Mouse (Mus musculus): ENCODE measurements around the gene Ajuba. TPM values are rescaled to one million over a fixed set of nuclear protein-coding genes. Genes with fewer than 3 reads are reported as not detected.
A peak's percentile ranks its signal among the peaks of the same experiment; 100 is the strongest.

Gene Ajuba
- total and polyA plus RNA-seq, 3 experiments, result 0.08 TPM; not detected in 1

DNA sequence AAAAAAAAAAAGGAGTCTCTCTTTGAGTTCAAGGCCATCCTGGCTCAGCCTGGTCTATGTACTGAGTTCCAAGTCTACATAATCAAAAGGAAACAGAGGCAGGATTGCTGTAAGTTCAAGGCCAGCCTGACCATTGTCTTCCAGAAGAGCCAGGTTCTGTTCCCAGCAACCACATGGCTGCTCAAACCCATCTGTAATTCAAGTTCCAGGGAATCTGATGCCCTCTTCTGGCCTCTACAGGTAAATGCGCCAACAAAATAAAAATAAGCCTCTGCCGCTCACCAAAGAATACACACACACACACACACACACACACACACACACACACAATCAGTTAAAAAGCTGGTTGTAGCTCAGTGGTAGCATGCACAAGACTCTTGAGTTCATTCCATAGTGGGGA is 38.8 kb downstream of the Ajuba start:
- Histone ChIP-seq H3K4me1 (ENCODE audit: control insufficient read depth in 1 of 2, insufficient read depth in 2 of 2, low read length in 2 of 2) (peaks cover 2 to 5% of the 10 kb centered on the region in 2 experiments; a peak in 2 of 4 replicates), H3K9me3 (replicated peaks; ENCODE audit: insufficient read depth, low read length) (no peaks in the 10 kb centered on the region), H3K4me3 (ENCODE audit: control insufficient read depth in 1 of 2, insufficient read depth in 1 of 2, low read depth in 2 of 2, low read length in 2 of 2) (no peak overlapping the region), H3K27ac (ENCODE audit: control insufficient read depth, low read depth, low read length) (no peak overlapping the region), H3K9ac (ENCODE audit: control insufficient read depth, low read depth, low read length, poor library complexity, severe bottlenecking) (no peak overlapping the region), H3K36me3 (ENCODE audit: control insufficient read depth in 1 of 2, insufficient read depth in 2 of 2, low read length in 2 of 2) (peaks cover 0 to 3% of the 10 kb centered on the region in 2 experiments; a peak in 1 of 4 replicates), H3K79me2 (ENCODE audit: control insufficient read depth, insufficient read depth, low read length, poor library complexity) (no peaks in the 10 kb centered on the region), H3K27me3 (ENCODE audit: control insufficient read depth in 1 of 2, insufficient read depth in 2 of 2, low read length in 2 of 2) (no peaks in the 10 kb centered on the region)
- TF ChIP-seq MAX (IDR thresholded peaks at IDR 0.05; ENCODE audit: low read length), result peak; percentile 43; the same call in 1 of the 2 replicates
- no peak for TF ChIP-seq POLR2AphosphoS5 (IDR thresholded peaks at IDR 0.05; ENCODE audit: borderline replicate concordance, low read depth, low read length)
- 0 out of 2 replicates have a peak, but pooled peaks have one; percentile 36 for TF ChIP-seq SIN3A (IDR thresholded peaks at IDR 0.05; ENCODE audit: low read length)
- 0 out of 2 replicates have a peak, but pooled peaks have one; percentile 6 for TF ChIP-seq ETS1 (IDR thresholded peaks at IDR 0.05; ENCODE audit: low read depth, low read length)
- TF ChIP-seq MYC (IDR thresholded peaks at IDR 0.05; ENCODE audit: low read depth, low read length), result peak; percentile 73
- TF ChIP-seq USF1 (IDR thresholded peaks at IDR 0.05; ENCODE audit: low read depth, low read length), result no peak
- TF ChIP-seq NELFE (IDR thresholded peaks at IDR 0.05; ENCODE audit: low read depth, low read length), result no peak
- TF ChIP-seq POLR2A (IDR thresholded peaks at IDR 0.05; ENCODE audit: control insufficient read depth in 1 of 2, insufficient read depth in 1 of 2, low read depth in 1 of 2, low read length in 2 of 2, poor library complexity in 1 of 2), result no peak
- peak; percentile 43; the same call in 1 of the 2 replicates for TF ChIP-seq ZC3H11A (IDR thresholded peaks at IDR 0.05; ENCODE audit: low read depth, low read length)
- peak; percentile 65 for TF ChIP-seq SMC3 (IDR thresholded peaks at IDR 0.05; ENCODE audit: low read depth, low read length)
- TF ChIP-seq ELF1 (IDR thresholded peaks at IDR 0.05; ENCODE audit: low read depth, low read length), result 0 out of 2 replicates have a peak, but pooled peaks have one; percentile 9
- peak; percentile 22; the same call in 1 of the 2 replicates for TF ChIP-seq ZNF384 (IDR thresholded peaks at IDR 0.05; ENCODE audit: low read depth, low read length)
- TF ChIP-seq RAD21 (IDR thresholded peaks at IDR 0.05; ENCODE audit: low read depth, low read length), result peak; percentile 49
- TF ChIP-seq MXI1 (IDR thresholded peaks at IDR 0.05; ENCODE audit: low read depth, low read length), result 0 out of 2 replicates have a peak, but pooled peaks have one; percentile 44
- TF ChIP-seq CTCF (IDR thresholded peaks at IDR 0.05 in 2 of 3, conservative IDR thresholded peaks at IDR 0.05 in 1 of 3; ENCODE audit: control insufficient read depth in 1 of 3, insufficient read depth in 1 of 3, low read depth in 2 of 3, low read length in 3 of 3, poor library complexity in 1 of 3, severe bottlenecking in 1 of 3), result peak; percentile 27 to 60 (median 36)
- TF ChIP-seq E2F4 (IDR thresholded peaks at IDR 0.05; ENCODE audit: borderline replicate concordance, low read depth, low read length), result no peak
- peak; percentile 66 for DNase-seq (ENCODE audit: low read depth, low spot score)

DNA sequence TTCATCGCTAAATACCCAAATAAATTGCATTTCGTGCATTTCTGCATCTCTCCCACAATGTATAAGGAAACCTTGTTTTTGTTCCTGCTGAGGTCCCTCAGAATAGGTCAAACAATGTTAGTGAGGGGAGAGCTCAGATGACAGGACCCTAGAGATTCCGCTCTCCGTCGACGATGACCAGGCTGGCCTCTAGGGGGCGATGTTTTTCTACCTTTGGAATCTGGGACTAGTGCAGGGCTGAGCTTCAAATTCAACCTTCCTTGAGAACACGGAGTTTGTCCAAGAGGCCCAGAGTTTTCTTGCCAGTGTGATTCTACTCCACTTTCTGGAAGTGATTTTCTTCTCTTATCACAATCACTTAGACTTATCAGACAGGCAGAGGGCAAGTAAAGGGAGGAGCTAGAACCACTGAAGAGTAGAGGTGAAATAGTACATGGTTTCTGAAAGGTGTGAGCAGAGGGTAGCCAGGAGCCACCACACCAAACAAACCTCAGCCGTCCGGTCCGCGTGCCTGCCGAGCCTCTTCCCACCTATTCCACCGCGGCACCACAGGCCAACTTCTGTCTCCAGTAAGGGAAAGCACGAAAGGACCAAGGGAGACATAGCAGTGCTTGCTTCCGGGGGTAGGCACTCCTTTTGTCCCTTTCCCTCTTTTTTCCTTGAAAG is 48.8 kb downstream of the Ajuba start:
- H3K27me3 ChIP-seq (ENCODE audit: control insufficient read depth in 1 of 2, insufficient read depth in 2 of 2, low read length in 2 of 2), result no peaks in the 10 kb centered on the region
- H3K27ac ChIP-seq (ENCODE audit: control insufficient read depth, low read depth, low read length), result no peak overlapping the region
- no peaks in the 10 kb centered on the region for H3K4me1 ChIP-seq (ENCODE audit: control insufficient read depth in 1 of 2, insufficient read depth in 2 of 2, low read length in 2 of 2)
- no peaks in the 10 kb centered on the region; the same call in 1 of the 2 replicates for H3K79me2 ChIP-seq (ENCODE audit: control insufficient read depth, insufficient read depth, low read length, poor library complexity)
- H3K4me3 ChIP-seq (ENCODE audit: control insufficient read depth in 1 of 2, insufficient read depth in 1 of 2, low read depth in 2 of 2, low read length in 2 of 2), result no peak overlapping the region
- peak; percentile 75 for DNase-seq (ENCODE audit: low read depth, low spot score)
- no peak overlapping the region for H3K9ac ChIP-seq (ENCODE audit: control insufficient read depth, low read depth, low read length, poor library complexity, severe bottlenecking)
- H3K36me3 ChIP-seq (ENCODE audit: control insufficient read depth in 1 of 2, insufficient read depth in 2 of 2, low read length in 2 of 2), result no peaks in the 10 kb centered on the region
- no peaks in the 10 kb centered on the region for H3K9me3 ChIP-seq (replicated peaks; ENCODE audit: insufficient read depth, low read length)
- TF ChIP-seq SMC3 (IDR thresholded peaks at IDR 0.05; ENCODE audit: low read depth, low read length) (peak; percentile 63), RCOR1 (IDR thresholded peaks at IDR 0.05; ENCODE audit: low read depth, low read length) (0 out of 2 replicates have a peak, but pooled peaks have one; percentile 22), USF1 (IDR thresholded peaks at IDR 0.05; ENCODE audit: low read depth, low read length) (no peak), GATA1 (IDR thresholded peaks at IDR 0.05; ENCODE audit: low read depth, low read length) (no peak), SIN3A (IDR thresholded peaks at IDR 0.05; ENCODE audit: low read length) (no peak), CTCF (IDR thresholded peaks at IDR 0.05 in 2 of 3, conservative IDR thresholded peaks at IDR 0.05 in 1 of 3; ENCODE audit: control insufficient read depth in 1 of 3, insufficient read depth in 1 of 3, low read depth in 2 of 3, low read length in 3 of 3, poor library complexity in 1 of 3, severe bottlenecking in 1 of 3) (peak; percentile 88 to 92 (median 91)), ZC3H11A (IDR thresholded peaks at IDR 0.05; ENCODE audit: low read depth, low read length) (peak; percentile 51), RAD21 (IDR thresholded peaks at IDR 0.05; ENCODE audit: low read depth, low read length) (peak; percentile 74), NRF1 (IDR thresholded peaks at IDR 0.05; ENCODE audit: insufficient read depth, low read depth, low read length, poor library complexity, severe bottlenecking) (no peak)
